Mouse (Mus musculus) MEL (cell line): ENCODE measurements around the gene Appbp2. TPM values are rescaled to one million over a fixed set of nuclear protein-coding genes. Genes with fewer than 3 reads are reported as not detected.

Experiments
- DNase-seq: peaks from one replicate; pipeline ENCODE4 v3.0.0; 2011; ENCODE audit warnings: low read depth, low spot score
- H3K27ac ChIP-seq: 2 replicates; pipeline ENCODE4 v1.5.1; 2012; ENCODE audit warnings: low read depth, mild to moderate bottlenecking, control low read depth, low read length, moderate library complexity; ENCODE audit not compliant: control insufficient read depth
- H3K27me3 ChIP-seq, 2 experiments: fragments of 150-350 bp in 1 of 2; sonication (generic) in 1 of 2; 2 replicates each; pipeline ENCODE4 v1.6.1; 2012; ENCODE audit warnings: low read length in 2 of 2, mild to moderate bottlenecking in 2 of 2, improper control_type of control experiment in 1 of 2, moderate library complexity in 1 of 2; ENCODE audit not compliant: insufficient read depth in 2 of 2, control insufficient read depth in 1 of 2
- H3K36me3 ChIP-seq, 2 experiments: 2 replicates each; pipeline ENCODE4 v1.6.1; 2012 to 2014; ENCODE audit warnings: low read length in 2 of 2, improper control_type of control experiment in 1 of 2, inconsistent platforms in 1 of 2, mild to moderate bottlenecking in 1 of 2; ENCODE audit not compliant: insufficient read depth in 2 of 2, control insufficient read depth in 1 of 2
- H3K4me1 ChIP-seq, 2 experiments: fragments of 150-350 bp in 1 of 2; sonication (generic) in 1 of 2; 2 replicates each; pipeline ENCODE4 v1.6.1; 2012; ENCODE audit warnings: low read length in 2 of 2, improper control_type of control experiment in 1 of 2, mild to moderate bottlenecking in 1 of 2; ENCODE audit not compliant: insufficient read depth in 2 of 2, control insufficient read depth in 1 of 2
- H3K4me3 ChIP-seq, 2 experiments: fragments of 150-350 bp in 1 of 2; sonication (generic) in 1 of 2; 2 replicates each; pipeline ENCODE4 v1.5.1; 2012; ENCODE audit warnings: low read depth in 2 of 2, low read length in 2 of 2, mild to moderate bottlenecking in 2 of 2, moderate library complexity in 2 of 2, control low read depth in 1 of 2, improper control_type of control experiment in 1 of 2; ENCODE audit not compliant: control insufficient read depth in 1 of 2, insufficient read depth in 1 of 2
- H3K79me2 ChIP-seq: 2 replicates; pipeline ENCODE4 v1.6.1; 2012; ENCODE audit warnings: mild to moderate bottlenecking, low read length, moderate library complexity; ENCODE audit not compliant: control insufficient read depth, poor library complexity, insufficient read depth
- H3K9ac ChIP-seq: 2 replicates; pipeline ENCODE4 v1.6.1; 2012; ENCODE audit warnings: low read depth, mild to moderate bottlenecking, control low read depth, low read length, moderate library complexity; ENCODE audit not compliant: control insufficient read depth, poor library complexity, severe bottlenecking
- H3K9me3 ChIP-seq: fragments of 150-350 bp; sonication (generic); replicated peaks from 2 replicates; pipeline ENCODE4 v1.6.1; 2012; ENCODE audit warnings: mild to moderate bottlenecking, low read length, improper control_type of control experiment, moderate library complexity; ENCODE audit not compliant: insufficient read depth
- CHD1 ChIP-seq: IDR thresholded peaks from 2 replicates; pipeline ENCODE4 v1.6.1; 2012; ENCODE audit warnings: low read depth, mild to moderate bottlenecking, inconsistent platforms, low read length, improper control_type of control experiment
- CHD2 ChIP-seq: IDR thresholded peaks from 2 replicates; pipeline ENCODE4 v1.6.1; 2011; ENCODE audit warnings: low read length, improper control_type of control experiment
- E2F4 ChIP-seq: IDR thresholded peaks from 2 replicates; pipeline ENCODE4 v1.6.1; 2011; ENCODE audit warnings: low read depth, low read length, improper control_type of control experiment, borderline replicate concordance
- ELF1 ChIP-seq: IDR thresholded peaks from 2 replicates; pipeline ENCODE4 v1.6.1; 2014; ENCODE audit warnings: low read depth, mild to moderate bottlenecking, inconsistent platforms, low read length, improper control_type of control experiment, moderate library complexity
- EP300 ChIP-seq, 2 experiments: IDR thresholded peaks; 2 replicates each; pipeline ENCODE4 v1.6.1; 2011; ENCODE audit warnings: improper control_type of control experiment in 2 of 2, low read length in 2 of 2, low read depth in 1 of 2, mild to moderate bottlenecking in 1 of 2
- HCFC1 ChIP-seq: IDR thresholded peaks from 2 replicates; pipeline ENCODE4 v1.6.1; 2012; ENCODE audit warnings: low read depth, mild to moderate bottlenecking, inconsistent platforms, low read length, improper control_type of control experiment, moderate library complexity
- KAT2A ChIP-seq: conservative IDR thresholded peaks from 2 replicates; pipeline ENCODE4 v1.6.1; 2012; ENCODE audit warnings: low read depth, low read length, improper control_type of control experiment, inconsistent platforms
- MEF2A ChIP-seq: IDR thresholded peaks from 2 replicates; pipeline ENCODE4 v1.6.1; 2014; ENCODE audit warnings: low read depth, mild to moderate bottlenecking, inconsistent platforms, low read length, improper control_type of control experiment; ENCODE audit not compliant: poor library complexity, insufficient replicate concordance, severe bottlenecking; ENCODE audit errors: extremely low read depth
- MXI1 ChIP-seq: IDR thresholded peaks from 2 replicates; pipeline ENCODE4 v1.6.1; 2011; ENCODE audit warnings: mild to moderate bottlenecking, low read depth, low read length, improper control_type of control experiment
- MYB ChIP-seq: IDR thresholded peaks from 2 replicates; pipeline ENCODE4 v1.6.1; 2011; ENCODE audit warnings: mild to moderate bottlenecking, low read depth, low read length, improper control_type of control experiment
- MYC ChIP-seq: IDR thresholded peaks from 2 replicates; pipeline ENCODE4 v1.6.1; 2011; ENCODE audit warnings: low read depth, mild to moderate bottlenecking, low read length, improper control_type of control experiment, moderate library complexity
- NRF1 ChIP-seq: IDR thresholded peaks from 2 replicates; pipeline ENCODE4 v1.6.1; 2014; ENCODE audit warnings: low read depth, mild to moderate bottlenecking, inconsistent platforms, low read length, improper control_type of control experiment, moderate library complexity; ENCODE audit not compliant: poor library complexity, insufficient read depth, severe bottlenecking
- POLR2A ChIP-seq, 2 experiments: IDR thresholded peaks; 2 replicates each; pipeline ENCODE4 v1.6.1; 2011 to 2012; ENCODE audit warnings: low read length in 2 of 2, mild to moderate bottlenecking in 2 of 2, control low read depth in 1 of 2, improper control_type of control experiment in 1 of 2, low read depth in 1 of 2, moderate library complexity in 1 of 2; ENCODE audit not compliant: control insufficient read depth in 1 of 2, insufficient read depth in 1 of 2, poor library complexity in 1 of 2
- POLR2AphosphoS2 ChIP-seq: IDR thresholded peaks from 2 replicates; pipeline ENCODE4 v1.6.1; 2011; ENCODE audit warnings: low read length, improper control_type of control experiment
- POLR2AphosphoS5 ChIP-seq: IDR thresholded peaks from 2 replicates; pipeline ENCODE4 v1.6.1; 2012; ENCODE audit warnings: low read depth, borderline replicate concordance, mild to moderate bottlenecking, inconsistent platforms, low read length, moderate library complexity, mixed read lengths
- RAD21 ChIP-seq: IDR thresholded peaks from 2 replicates; pipeline ENCODE4 v1.6.1; 2011; ENCODE audit warnings: mild to moderate bottlenecking, low read depth, low read length, improper control_type of control experiment
- RCOR1 ChIP-seq: IDR thresholded peaks from 2 replicates; pipeline ENCODE4 v1.6.1; 2012; ENCODE audit warnings: low read depth, mild to moderate bottlenecking, inconsistent platforms, low read length, improper control_type of control experiment
- SIN3A ChIP-seq: IDR thresholded peaks from 2 replicates; pipeline ENCODE4 v1.6.1; 2012; ENCODE audit warnings: low read length, improper control_type of control experiment, inconsistent platforms
- SMC3 ChIP-seq: IDR thresholded peaks from 2 replicates; pipeline ENCODE4 v1.6.1; 2011; ENCODE audit warnings: low read depth, low read length, improper control_type of control experiment
- TAL1 ChIP-seq: IDR thresholded peaks from 2 replicates; pipeline ENCODE4 v1.6.1; 2012; ENCODE audit warnings: mild to moderate bottlenecking, inconsistent platforms, low read length, moderate library complexity, mixed read lengths
- TBP ChIP-seq: IDR thresholded peaks from 2 replicates; pipeline ENCODE4 v1.8.0; 2011; ENCODE audit warnings: low read depth, low read length, improper control_type of control experiment
- UBTF ChIP-seq: IDR thresholded peaks from 2 replicates; pipeline ENCODE4 v1.6.1; 2012; ENCODE audit warnings: low read depth, mild to moderate bottlenecking, inconsistent platforms, low read length, improper control_type of control experiment, moderate library complexity, borderline replicate concordance; ENCODE audit not compliant: insufficient read depth
- USF1 ChIP-seq: IDR thresholded peaks from 2 replicates; pipeline ENCODE4 v1.6.1; 2014; ENCODE audit warnings: low read depth, mild to moderate bottlenecking, inconsistent platforms, low read length, improper control_type of control experiment, moderate library complexity
- USF2 ChIP-seq, 2 experiments: IDR thresholded peaks; 2 replicates each; pipeline ENCODE4 v1.6.1; 2011 to 2012; ENCODE audit warnings: improper control_type of control experiment in 2 of 2, low read length in 2 of 2, borderline replicate concordance in 1 of 2, inconsistent platforms in 1 of 2, low read depth in 1 of 2, mild to moderate bottlenecking in 1 of 2; ENCODE audit not compliant: insufficient read depth in 1 of 2
- ZC3H11A ChIP-seq: IDR thresholded peaks from 2 replicates; pipeline ENCODE4 v1.6.1; 2012; ENCODE audit warnings: low read depth, mild to moderate bottlenecking, inconsistent platforms, low read length, improper control_type of control experiment
- ZNF384 ChIP-seq: IDR thresholded peaks from 2 replicates; pipeline ENCODE4 v1.6.1; 2012; ENCODE audit warnings: low read depth, mild to moderate bottlenecking, inconsistent platforms, low read length, improper control_type of control experiment
- polyA plus RNA-seq, 2 experiments: library from polyadenylated mRNA; stranded (reverse) in 1 of 2; unstranded in 1 of 2; fragments of >175 nt in 1 of 2; fragments of >200 nt in 1 of 2; gene quantifications; 2 replicates each; pipeline versions ENCODE4 v1.2.1 to v1.2.4; 2012; ENCODE audit warnings: low replicate concordance in 2 of 2, low read depth in 1 of 2; ENCODE audit not compliant: insufficient read length in 2 of 2, insufficient read depth in 1 of 2, missing spikeins in 1 of 2
- total RNA-seq: library from RNA; depleted of rRNA; stranded (reverse); fragments of 300-350 nt; gene quantifications from 2 replicates; pipeline ENCODE4 v1.2.3, GENCODE M21; 2012

Gene Appbp2
- total and polyA plus RNA-seq, 3 experiments, result 25.5 to 157 (median 34.4) TPM

GRCm38 (mm10) chr11:85152256-85152930, 82.5 kb downstream of the Appbp2 start:
- TF ChIP-seq SIN3A (no peak), KAT2A (no peak), NRF1 (no peak), ZNF384 (no peak), CHD1 (no peak), ELF1 (no peak), USF2 (IDR thresholded peaks at IDR 0.05; ENCODE audit: borderline replicate concordance in 1 of 2, insufficient read depth in 1 of 2, low read depth in 1 of 2, low read length in 2 of 2) (no peak), E2F4 (no peak), TAL1 (no peak), RAD21 (no peak), ZC3H11A (no peak), USF1 (no peak), RCOR1 (no peak), POLR2AphosphoS2 (no peak)

GRCm38 (mm10) chr11:85139581-85140540, 95.1 kb downstream of the Appbp2 start, which contains the start of gene Usp32:
Usp32 (minus strand) TSS chr11:85140161.
- no peaks in the 10 kb centered on the region for H3K27me3 ChIP-seq
- H3K4me1 ChIP-seq, result peaks cover 8 to 11% of the 10 kb centered on the region in 2 experiments
- H3K9me3 ChIP-seq, result no peaks in the 10 kb centered on the region
- DNase-seq, result peak; percentile 99
- H3K79me2 ChIP-seq, result peaks cover 24% of the 10 kb centered on the region
- H3K9ac ChIP-seq, result peak within 1 kb of the TSS; percentile 98
- peak within 1 kb of the TSS; percentile 74 to 98 for H3K4me3 ChIP-seq
- H3K36me3 ChIP-seq, result peaks cover 0 to 20% of the 10 kb centered on the region in 2 experiments; a peak in 2 of 4 replicates
- peak within 1 kb of the TSS; percentile 93 for H3K27ac ChIP-seq
- no peak for TF ChIP-seq SMC3
- TF ChIP-seq EP300 (IDR thresholded peaks at IDR 0.05; ENCODE audit: low read depth in 1 of 2, low read length in 2 of 2), result 0 out of 4 replicates have a peak, but pooled peaks of 1 of the 2 experiments have one; percentile 57
- TF ChIP-seq ZNF384, result no peak
- peak; percentile 52; the same call in 1 of the 2 replicates for TF ChIP-seq KAT2A
- TF ChIP-seq NRF1, result peak; percentile 47; the same call in 1 of the 2 replicates
- TF ChIP-seq CHD2, result no peak
- TF ChIP-seq MYC, result no peak
- TF ChIP-seq TBP, result 0 out of 2 replicates have a peak, but pooled peaks have one; percentile 37
- no peak for TF ChIP-seq MEF2A
- TF ChIP-seq ELF1, result peak; percentile 96
- TF ChIP-seq E2F4, result no peak
- no peak for TF ChIP-seq TAL1
- TF ChIP-seq UBTF, result no peak
- TF ChIP-seq MXI1, result peak; percentile 39; the same call in 1 of the 2 replicates
- peak; percentile 76 to 88 for TF ChIP-seq POLR2A (IDR thresholded peaks at IDR 0.05; ENCODE audit: control insufficient read depth in 1 of 2, insufficient read depth in 1 of 2, low read depth in 1 of 2, low read length in 2 of 2, poor library complexity in 1 of 2)
- TF ChIP-seq POLR2AphosphoS5, result no peak
- TF ChIP-seq HCFC1, result peak; percentile 84
- TF ChIP-seq MYB, result peak; percentile 83

More at GRCm38 (mm10) chr11:85152256-85152930, 82.5 kb downstream of the Appbp2 start:
- no peaks in the 10 kb centered on the region; a peak in 2 of 4 replicates for H3K27me3 ChIP-seq
- no peaks in the 10 kb centered on the region for H3K4me1 ChIP-seq
- H3K9ac ChIP-seq, result no peak overlapping the region
- no peaks in the 10 kb centered on the region for H3K36me3 ChIP-seq
- DNase-seq, result no peak
- no peak overlapping the region for H3K27ac ChIP-seq
- no peaks in the 10 kb centered on the region for H3K79me2 ChIP-seq
- H3K4me3 ChIP-seq, result no peak overlapping the region
- H3K9me3 ChIP-seq, result no peaks in the 10 kb centered on the region
